Mouse (Mus musculus) heart, embryonic 11.5 days (tissue): ENCODE results near the gene Ppih. TPM values are rescaled to one million over a fixed set of nuclear protein-coding genes. Genes with fewer than 3 reads are reported as not detected.
A peak's percentile ranks its signal among the peaks of the same experiment; 100 is the strongest.

Experiments
- ATAC-seq: fragments of 200-750 bp; cut with Nextera tagmentation; replicated peaks from 2 replicates; pipeline ENCODE4 v1.8.0; 2017; ENCODE audit warnings: moderate library complexity; ENCODE audit not compliant: insufficient number of reproducible peaks, low FRiP score, low TSS enrichment
- H3K27ac ChIP-seq: fragments of 300-500 bp; sonication (generic); 2 replicates; pipeline ENCODE4 v1.5.1; 2014; ENCODE audit warnings: mild to moderate bottlenecking, low read depth, low read length
- H3K27me3 ChIP-seq: fragments of 300-500 bp; sonication (generic); 2 replicates; pipeline ENCODE4 v1.6.1; 2014; ENCODE audit warnings: mild to moderate bottlenecking, low read length, mixed read lengths; ENCODE audit not compliant: control insufficient read depth, insufficient read depth
- H3K36me3 ChIP-seq: fragments of 300-500 bp; sonication (generic); 2 replicates; pipeline ENCODE4 v1.6.1; 2014; ENCODE audit warnings: mild to moderate bottlenecking, low read length, moderate library complexity, mixed read lengths; ENCODE audit not compliant: control insufficient read depth, insufficient read depth
- H3K4me1 ChIP-seq: fragments of 300-500 bp; sonication (generic); 2 replicates; pipeline ENCODE4 v1.6.1; 2014; ENCODE audit warnings: low read length; ENCODE audit not compliant: control insufficient read depth, insufficient read depth
- H3K4me2 ChIP-seq: fragments of 300-500 bp; sonication (generic); 2 replicates; pipeline ENCODE4 v1.6.1; 2014; ENCODE audit warnings: mild to moderate bottlenecking, moderate library complexity
- H3K4me3 ChIP-seq: fragments of 300-500 bp; sonication (generic); 2 replicates; pipeline ENCODE4 v1.5.1; 2014; ENCODE audit warnings: low read depth, low read length
- H3K9ac ChIP-seq: fragments of 300-500 bp; sonication (generic); 2 replicates; pipeline ENCODE4 v1.6.1; 2014; ENCODE audit warnings: mild to moderate bottlenecking, low read depth, low read length, moderate library complexity
- H3K9me3 ChIP-seq: fragments of 300-500 bp; sonication (generic); replicated peaks from 2 replicates; pipeline ENCODE4 v1.6.1; 2016; ENCODE audit warnings: low read length; ENCODE audit not compliant: control insufficient read depth
- WGBS: fragments of 180-500 bp; shearing (Covaris S2); extraction: QIAGEN DNeasy Blood & Tissue Kit; methylation state at CpG from one replicate; pipeline ENCODE4 v1.1.7; 2014; ENCODE audit not compliant: insufficient replicate concordance; 5-methylcytosine and 5-hydroxymethylcytosine counted together
- polyA plus RNA-seq: library from polyadenylated mRNA; unstranded; fragments of >200 nt; fragmentation: Nextera tagmentation; extraction: Ambion mirVana; gene quantifications from 2 replicates; pipeline ENCODE4 v1.2.1, GENCODE M21; 2014

Ppih gene
- polyA plus RNA-seq, 1 experiment from 2014 or later, result 70.9 TPM

DNA sequence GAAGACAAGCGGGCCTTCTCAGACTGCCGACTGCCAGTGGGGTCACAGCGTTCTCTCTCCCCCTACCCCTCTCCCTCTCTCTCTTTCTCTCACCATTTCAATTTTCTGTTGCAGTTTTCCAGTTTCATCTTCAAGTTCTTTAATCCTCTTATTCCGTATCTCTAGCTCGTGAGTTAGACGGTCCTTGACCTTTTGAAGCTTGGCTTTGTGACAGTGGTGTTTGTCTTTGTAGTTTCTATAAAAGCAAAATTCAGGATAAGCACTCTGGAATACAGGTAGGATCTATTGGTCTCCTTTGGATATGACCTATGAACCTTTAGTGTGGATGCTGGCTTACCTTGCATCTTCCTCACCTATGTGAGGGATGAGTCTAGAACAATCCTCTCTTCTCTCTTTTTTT, 13.1 kb upstream of the Ppih start:
- H3K27ac ChIP-seq, result no peak overlapping the region
- no peak for ATAC-seq
- H3K36me3 ChIP-seq, result no peaks in the 10 kb centered on the region
- no peak overlapping the region for H3K9ac ChIP-seq
- WGBS, result 80% methylated on average over 6 of the region's 6 CpGs
- H3K27me3 ChIP-seq, result no peaks in the 10 kb centered on the region
- no peak overlapping the region for H3K4me3 ChIP-seq
- no peak overlapping the region for H3K4me2 ChIP-seq
- H3K9me3 ChIP-seq, result no peaks in the 10 kb centered on the region
- no peaks in the 10 kb centered on the region for H3K4me1 ChIP-seq

GRCm38 (mm10) chr4:119320896-119321550, 677 bp upstream of the Ppih start:
- H3K9me3 ChIP-seq, result no peaks in the 10 kb centered on the region
- H3K27ac ChIP-seq, result peak overlapping the region; percentile 67; the same call in 1 of the 2 replicates
- no peaks in the 10 kb centered on the region for H3K27me3 ChIP-seq
- peaks cover under 1% of the 10 kb centered on the region for H3K36me3 ChIP-seq
- peak overlapping the region; percentile 78 for H3K9ac ChIP-seq
- peak overlapping the region; percentile 95 for H3K4me2 ChIP-seq
- peak overlapping the region; percentile 82 for H3K4me3 ChIP-seq
- 33% methylated on average over 10 of the region's 10 CpGs for WGBS
- H3K4me1 ChIP-seq, result peaks cover 9% of the 10 kb centered on the region
- ATAC-seq, result peak; percentile 32; the same call in 1 of the 2 replicates

DNA sequence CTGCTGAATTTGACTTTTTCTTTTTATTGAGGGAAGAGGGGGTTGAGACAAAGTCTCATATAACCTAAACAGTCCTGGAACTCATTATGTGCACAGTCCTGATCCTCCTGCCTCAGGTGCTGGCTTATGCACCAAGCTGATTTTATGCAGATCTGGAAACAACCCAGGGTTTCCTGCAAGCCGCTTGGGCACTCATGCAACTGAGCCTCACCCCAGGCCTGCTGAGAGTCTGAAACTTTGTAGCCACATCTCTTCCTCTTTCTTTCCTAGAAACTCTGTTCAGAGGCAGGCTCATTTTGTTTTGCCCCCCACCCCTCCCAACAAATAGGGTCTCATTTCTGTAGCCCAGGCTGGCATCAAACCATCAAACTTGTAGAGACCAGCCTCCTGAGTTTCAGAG, 6.6 kb downstream of the Ppih start:
- H3K4me1 ChIP-seq, result no peaks in the 10 kb centered on the region
- H3K9me3 ChIP-seq, result no peaks in the 10 kb centered on the region
- H3K27me3 ChIP-seq, result no peaks in the 10 kb centered on the region
- H3K4me3 ChIP-seq, result no peak overlapping the region
- H3K4me2 ChIP-seq, result no peak overlapping the region
- H3K9ac ChIP-seq, result no peak overlapping the region
- no peak for ATAC-seq
- H3K27ac ChIP-seq, result no peak overlapping the region
- 79% methylated on average over 1 of the region's 1 CpGs for WGBS
- peaks cover 9% of the 10 kb centered on the region for H3K36me3 ChIP-seq

- no peak for ATAC-seq
- WGBS, result 81% methylated on average over 5 of the region's 5 CpGs
- Histone ChIP-seq H3K9ac (no peak overlapping the region), H3K36me3 (peaks cover 5% of the 10 kb centered on the region; the same call in 1 of the 2 replicates), H3K4me3 (no peak overlapping the region), H3K4me2 (no peak overlapping the region), H3K27me3 (no peaks in the 10 kb centered on the region), H3K9me3 (no peaks in the 10 kb centered on the region), H3K4me1 (no peaks in the 10 kb centered on the region), H3K27ac (no peak overlapping the region)
Measured at GRCm38 (mm10) chr4:119305418-119305817, 14.9 kb downstream of the Ppih start.

DNA sequence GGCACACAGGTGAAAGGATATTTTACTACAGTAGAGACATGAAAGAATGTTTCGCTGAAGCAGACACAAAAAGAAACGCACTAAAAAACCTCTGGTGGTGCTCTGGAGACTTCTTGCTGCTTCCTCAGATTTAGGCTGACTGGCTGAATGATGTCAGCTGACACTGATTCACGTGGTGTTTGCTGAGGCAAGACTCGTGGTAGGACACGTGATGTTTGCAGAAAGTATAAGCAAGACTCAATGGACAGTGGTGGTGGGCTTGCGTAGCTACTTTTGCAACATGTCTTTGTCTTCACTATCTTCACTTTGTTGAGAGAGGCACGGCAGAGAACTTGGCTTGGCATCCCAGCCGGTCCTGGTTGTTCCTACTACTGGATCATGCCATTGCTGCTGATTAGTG, 17.1 kb downstream of the Ppih start:
- Histone ChIP-seq H3K4me1 (no peaks in the 10 kb centered on the region), H3K9me3 (no peaks in the 10 kb centered on the region), H3K4me3 (no peak overlapping the region), H3K36me3 (0 out of 2 replicates have a peak, but pooled peaks cover 3% of the 10 kb centered on the region), H3K4me2 (no peak overlapping the region), H3K9ac (no peak overlapping the region), H3K27ac (no peak overlapping the region), H3K27me3 (no peaks in the 10 kb centered on the region)
- no peak for ATAC-seq
- whole genome bisulfite sequencing, result 89% methylated on average over 8 of the region's 8 CpGs

DNA sequence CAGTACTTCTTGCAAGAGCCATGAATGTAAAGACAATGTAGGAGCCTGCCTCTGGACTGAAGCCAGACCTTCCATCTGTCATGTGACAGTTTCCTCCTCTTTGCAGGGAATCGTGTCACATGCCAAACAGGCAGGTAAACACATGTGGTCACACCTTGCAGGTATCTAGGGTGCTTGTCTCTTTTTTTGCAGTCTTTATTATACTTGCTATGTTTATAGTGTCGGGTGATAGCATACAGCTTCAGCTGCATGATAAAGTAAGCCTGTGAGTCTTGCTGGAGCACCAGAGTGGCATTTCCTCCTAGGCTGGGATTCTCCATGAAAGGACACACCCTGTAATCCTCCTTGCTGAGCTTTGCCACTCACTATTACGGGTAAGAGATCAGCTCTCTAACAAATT, 18.6 kb downstream of the Ppih start:
- Histone ChIP-seq H3K9ac (no peak overlapping the region), H3K27ac (no peak overlapping the region), H3K36me3 (no peaks in the 10 kb centered on the region), H3K27me3 (no peaks in the 10 kb centered on the region), H3K9me3 (no peaks in the 10 kb centered on the region), H3K4me1 (no peaks in the 10 kb centered on the region), H3K4me2 (no peak overlapping the region), H3K4me3 (no peak overlapping the region)
- WGBS, result 77% methylated on average over 3 of the region's 3 CpGs
- ATAC-seq, result no peak

- H3K36me3 ChIP-seq, result no peaks in the 10 kb centered on the region
- no peak overlapping the region for H3K27ac ChIP-seq
Measured at GRCm38 (mm10) chr4:119300761-119301160, 19.6 kb downstream of the Ppih start.

DNA sequence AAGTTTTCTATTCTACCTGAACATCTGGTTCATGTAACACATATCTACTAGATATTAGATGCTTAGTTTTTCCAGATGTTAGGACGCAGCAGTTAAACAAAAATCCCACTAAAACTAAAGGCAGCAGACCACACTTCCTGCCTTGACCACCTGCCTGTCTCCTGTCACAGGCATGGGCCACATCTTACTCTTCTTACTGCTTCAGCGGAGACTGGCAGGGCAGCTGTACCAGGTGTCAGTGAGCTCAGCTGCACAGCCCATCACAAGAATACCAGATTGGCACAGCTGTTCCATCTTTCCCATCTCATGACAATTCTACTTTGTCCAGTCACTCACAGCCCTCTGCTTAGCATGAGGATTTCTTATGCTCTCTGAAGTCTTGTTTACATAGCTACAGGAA, 23.0 kb downstream of the Ppih start:
- H3K4me2 ChIP-seq, result no peak overlapping the region
- 70% methylated on average over 2 of the region's 2 CpGs for WGBS
- no peaks in the 10 kb centered on the region for H3K9me3 ChIP-seq
- H3K36me3 ChIP-seq, result no peaks in the 10 kb centered on the region
- peaks cover 9% of the 10 kb centered on the region; the same call in 1 of the 2 replicates for H3K4me1 ChIP-seq
- H3K27ac ChIP-seq, result no peak overlapping the region
- no peaks in the 10 kb centered on the region for H3K27me3 ChIP-seq
- H3K9ac ChIP-seq, result no peak overlapping the region
- ATAC-seq, result no peak
- H3K4me3 ChIP-seq, result no peak overlapping the region

More at GRCm38 (mm10) chr4:119300761-119301160, 19.6 kb downstream of the Ppih start:
- H3K4me2 ChIP-seq, result no peak overlapping the region
- no peaks in the 10 kb centered on the region for H3K27me3 ChIP-seq
- H3K4me3 ChIP-seq, result no peak overlapping the region
- no peaks in the 10 kb centered on the region for H3K9me3 ChIP-seq
- no peak for ATAC-seq
- no peaks in the 10 kb centered on the region for H3K4me1 ChIP-seq
- H3K9ac ChIP-seq, result no peak overlapping the region
- 85% methylated on average over 3 of the region's 3 CpGs for WGBS

GRCm38 (mm10) chr4:119295134-119295453, 25.3 kb downstream of the Ppih start:
- H3K27me3 ChIP-seq, result no peaks in the 10 kb centered on the region
- peak overlapping the region; percentile 83 for H3K4me2 ChIP-seq
- H3K9ac ChIP-seq, result peak overlapping the region; percentile 94
- no peak for ATAC-seq
- peak overlapping the region; percentile 87 for H3K4me3 ChIP-seq
- H3K4me1 ChIP-seq, result peaks cover 18% of the 10 kb centered on the region; the same call in 1 of the 2 replicates
- H3K9me3 ChIP-seq, result no peaks in the 10 kb centered on the region
- peaks cover 6% of the 10 kb centered on the region for H3K36me3 ChIP-seq
- 8% methylated on average over 6 of the region's 6 CpGs for WGBS
- peak overlapping the region; percentile 84 for H3K27ac ChIP-seq
